In genomic region chr2:93289161-93289560, GRCm38 (mm10) we compare ENCODE assay signal across 11 mouse cellular contexts. TPM values are rescaled to one million over a fixed set of nuclear protein-coding genes. Genes with fewer than 3 reads are reported as not detected.
DNase-seq lines count a peak whose midpoint lies in the region; ATAC-seq and TF ChIP-seq lines count a peak whose summit lies in the region.
"Had no signal": no experiment of that assay in that cellular context is flagged by ENCODE, and none has a peak within 500 bp of the region (broad histone marks: within the 10 kb centered on the region; RNA-seq: fewer than 3 reads in every experiment).

No protein-coding gene starts in this region.

- H3K9ac ChIP-seq in hindbrain, postnatal 0 days (replicated peaks; ENCODE audit: low read length): no peak overlapping the region
- H3K9ac ChIP-seq in hindbrain, embryonic 15.5 days: no peak overlapping the region
- H3K9ac ChIP-seq in liver, embryonic 12.5 days: no peak overlapping the region
- H3K9ac ChIP-seq: limb, embryonic 15.5 days had no signal

- peaks cover 88% of the 10 kb centered on the region for H3K4me1 ChIP-seq in hindbrain, embryonic 10.5 days (replicated peaks)
- H3K4me1 ChIP-seq in hindbrain, postnatal 0 days (ENCODE audit: insufficient read depth, low read length): peaks cover 29% of the 10 kb centered on the region
- H3K4me1 ChIP-seq in hindbrain, embryonic 15.5 days (replicated peaks): peaks cover 71% of the 10 kb centered on the region
- H3K4me1 ChIP-seq in limb, embryonic 10.5 days: peaks cover 63% of the 10 kb centered on the region
- peaks cover 25% of the 10 kb centered on the region; the same call in 1 of the 2 replicates for H3K4me1 ChIP-seq in liver, embryonic 12.5 days

- H3K27ac ChIP-seq in hindbrain, embryonic 10.5 days: peak overlapping the region; percentile 86
- no peak overlapping the region for H3K27ac ChIP-seq in hindbrain, postnatal 0 days
- 0 out of 2 replicates have a peak overlapping the region, but pooled peaks have one; percentile 21 for H3K27ac ChIP-seq in hindbrain, embryonic 15.5 days (replicated peaks)
- H3K27ac ChIP-seq in limb, embryonic 10.5 days: no peak overlapping the region
- no peak overlapping the region for H3K27ac ChIP-seq in liver, embryonic 12.5 days
- H3K27ac ChIP-seq: limb, embryonic 15.5 days had no signal

- peaks cover 7% of the 10 kb centered on the region for H3K9me3 ChIP-seq in hindbrain, embryonic 10.5 days
- no peaks in the 10 kb centered on the region for H3K9me3 ChIP-seq in hindbrain, postnatal 0 days (ENCODE audit: low read length)
- no peaks in the 10 kb centered on the region for H3K9me3 ChIP-seq in hindbrain, embryonic 15.5 days
- H3K9me3 ChIP-seq in limb, embryonic 10.5 days (replicated peaks): no peaks in the 10 kb centered on the region; the same call in 1 of the 2 replicates
- H3K9me3 ChIP-seq in liver, embryonic 12.5 days (replicated peaks): no peaks in the 10 kb centered on the region
- H3K9me3 ChIP-seq: G1E; limb, embryonic 15.5 days had no signal

- no peak overlapping the region for H3K4me2 ChIP-seq in hindbrain, postnatal 0 days (ENCODE audit: low read depth, low read length)
- H3K4me2 ChIP-seq in hindbrain, embryonic 15.5 days: no peak overlapping the region
- no peak overlapping the region for H3K4me2 ChIP-seq in liver, embryonic 12.5 days
- H3K4me2 ChIP-seq: limb, embryonic 15.5 days had no signal

- TF ChIP-seq CTCF in hindbrain, postnatal 0 days (IDR thresholded peaks at IDR 0.05; ENCODE audit: low read depth): no peak

- 71% methylated on average over 10 of the region's 10 CpGs for WGBS in hindbrain, embryonic 10.5 days
- 43% methylated on average over 10 of the region's 10 CpGs for WGBS in hindbrain, postnatal 0 days
- WGBS in hindbrain, embryonic 15.5 days: 47% methylated on average over 10 of the region's 10 CpGs
- WGBS in limb, embryonic 10.5 days: 92% methylated on average over 10 of the region's 10 CpGs
- 50% methylated on average over 10 of the region's 10 CpGs for WGBS in liver, embryonic 12.5 days (ENCODE audit: insufficient replicate concordance)

- peaks cover 20% of the 10 kb centered on the region for H3K36me3 ChIP-seq in hindbrain, embryonic 10.5 days
- H3K36me3 ChIP-seq in hindbrain, postnatal 0 days (ENCODE audit: insufficient read depth, low read length): no peaks in the 10 kb centered on the region
- H3K36me3 ChIP-seq in hindbrain, embryonic 15.5 days: no peaks in the 10 kb centered on the region
- no peaks in the 10 kb centered on the region for H3K36me3 ChIP-seq in limb, embryonic 10.5 days
- no peaks in the 10 kb centered on the region for H3K36me3 ChIP-seq in liver, embryonic 12.5 days
- H3K36me3 ChIP-seq: G1E had no signal

- H3K4me3 ChIP-seq in hindbrain, embryonic 10.5 days: no peak overlapping the region
- H3K4me3 ChIP-seq in hindbrain, postnatal 0 days (ENCODE audit: low read length): no peak overlapping the region
- H3K4me3 ChIP-seq in hindbrain, embryonic 15.5 days: no peak overlapping the region
- no peak overlapping the region for H3K4me3 ChIP-seq in limb, embryonic 10.5 days
- H3K4me3 ChIP-seq in liver, embryonic 12.5 days: no peak overlapping the region
- H3K4me3 ChIP-seq: limb, embryonic 15.5 days had no signal

- no peaks in the 10 kb centered on the region for H3K27me3 ChIP-seq in hindbrain, embryonic 10.5 days (ENCODE audit: insufficient read depth, poor library complexity, severe bottlenecking)
- H3K27me3 ChIP-seq in hindbrain, postnatal 0 days (ENCODE audit: insufficient read depth, low read length): no peaks in the 10 kb centered on the region
- H3K27me3 ChIP-seq in hindbrain, embryonic 15.5 days: no peaks in the 10 kb centered on the region
- no peaks in the 10 kb centered on the region for H3K27me3 ChIP-seq in limb, embryonic 10.5 days (ENCODE audit: low read depth, poor library complexity, severe bottlenecking)
- H3K27me3 ChIP-seq in liver, embryonic 12.5 days (replicated peaks): no peaks in the 10 kb centered on the region
- H3K27me3 ChIP-seq: limb, embryonic 15.5 days had no signal

- peak; percentile 40 for DNase-seq in adrenal gland, adult 2 months
- DNase-seq in adrenal gland, postnatal 4 days (ENCODE audit: low spot score in 2 of 2): no peak
- no peak for DNase-seq in hindbrain, embryonic 10.5 days (ENCODE audit: low spot score)
- DNase-seq in hindbrain, postnatal 0 days (ENCODE audit: low spot score): no peak
- peak; percentile 62 for DNase-seq in lung, postnatal 25 days (ENCODE audit: low spot score)
- DNase-seq in limb, embryonic 10.5 days (ENCODE audit: low spot score): no peak
- DNase-seq: cerebellum, adult 11-12 months had no signal

- ATAC-seq in hindbrain, postnatal 0 days: no peak
- ATAC-seq in hindbrain, embryonic 15.5 days (ENCODE audit: low FRiP score, low read depth): no peak
- no peak for ATAC-seq in liver, embryonic 12.5 days

RNA-seq across cellular contexts. Expression of gene Tspan18, which starts 45.1 kb away (rescaled TPM):
- total RNA-seq in adrenal gland, adult 2 months (2021): 10 to 100 TPM; 48.1 to 57.7 TPM
- 156 and 192 TPM in 2 replicates for polyA plus RNA-seq in adrenal gland, adult 2 months (2012; rRNA removed)
- 10 to 100 TPM; 94.2 to 94.6 TPM for total RNA-seq in adrenal gland, postnatal 4 days (2021)
- 48.6 and 55.1 TPM in 2 replicates for polyA plus RNA-seq in hindbrain, embryonic 10.5 days (2016; fragmentation: Nextera tagmentation; extraction: Ambion mirVana)
- total RNA-seq in hindbrain, postnatal 0 days (2014; rRNA removed): 23.5 and 26.2 TPM in 2 replicates
- polyA plus RNA-seq in hindbrain, postnatal 0 days (2015; fragmentation: Nextera tagmentation; extraction: Ambion mirVana): 11.1 and 12.3 TPM in 2 replicates
- polyA plus RNA-seq in hindbrain, embryonic 15.5 days (2015; fragmentation: Nextera tagmentation; extraction: Ambion mirVana): 17.9 and 23.5 TPM in 2 replicates
- polyA plus RNA-seq in limb, embryonic 10.5 days (2016; fragmentation: Nextera tagmentation; extraction: Ambion mirVana): 9.9 and 13.4 TPM in 2 replicates
- 6.2 and 6.4 TPM in 2 replicates for polyA plus RNA-seq in liver, embryonic 12.5 days (2016; fragmentation: Nextera tagmentation; extraction: Ambion mirVana)

Comparison
In these comparisons a context has a peak if more than half of its experiments do, and no peak if none do; other contexts are left out.
1. DNase-seq: peak in adrenal gland, adult 2 months (single experiment) and lung, postnatal 25 days (single experiment); none in adrenal gland, postnatal 4 days (0 of 2), hindbrain, embryonic 10.5 days (single experiment), hindbrain, postnatal 0 days (single experiment) and limb, embryonic 10.5 days (single experiment).
2. H3K27ac ChIP-seq: peak in hindbrain, embryonic 10.5 days (single experiment) and hindbrain, embryonic 15.5 days (single experiment); none in hindbrain, postnatal 0 days (single experiment), limb, embryonic 10.5 days (single experiment) and liver, embryonic 12.5 days (single experiment).